Mouse (Mus musculus) limb, embryonic 13.5 days (tissue): ENCODE measurements around the gene Pgf. TPM values are rescaled to one million over a fixed set of nuclear protein-coding genes. Genes with fewer than 3 reads are reported as not detected.
"Not testable (repeated sequence)": the region's sequence is repeated elsewhere in the genome, so short reads cannot be mapped to it uniquely, and the experiment has no call there.

Experiments
- ATAC-seq: fragments of 200-750 bp; cut with Nextera tagmentation; 2 replicates; pipeline ENCODE4 v1.8.0; 2017; ENCODE audit warnings: low read depth, moderate number of reproducible peaks, moderate TSS enrichment; ENCODE audit not compliant: low FRiP score
- H3K27ac ChIP-seq: fragments of 300-500 bp; sonication (generic); 2 replicates; pipeline ENCODE4 v1.5.1; 2015; ENCODE audit warnings: inconsistent platforms, mild to moderate bottlenecking, moderate library complexity
- H3K27me3 ChIP-seq: fragments of 300-500 bp; sonication (generic); 2 replicates; pipeline ENCODE4 v1.6.1; 2015; ENCODE audit warnings: mild to moderate bottlenecking, inconsistent platforms
- H3K36me3 ChIP-seq: fragments of 300-500 bp; sonication (generic); 2 replicates; pipeline ENCODE4 v1.6.1; 2015; ENCODE audit warnings: inconsistent platforms, mild to moderate bottlenecking, moderate library complexity
- H3K4me1 ChIP-seq: fragments of 300-500 bp; sonication (generic); 2 replicates; pipeline ENCODE4 v1.6.1; 2015; ENCODE audit warnings: inconsistent platforms
- H3K4me2 ChIP-seq: fragments of 300-500 bp; sonication (generic); replicated peaks from 2 replicates; pipeline ENCODE4 v1.6.1; 2015; ENCODE audit warnings: inconsistent platforms, mild to moderate bottlenecking, moderate library complexity
- H3K4me3 ChIP-seq: fragments of 300-500 bp; sonication (generic); 2 replicates; pipeline ENCODE4 v1.5.1; 2015; ENCODE audit warnings: moderate library complexity, mild to moderate bottlenecking, inconsistent platforms
- H3K9ac ChIP-seq: fragments of 300-500 bp; sonication (generic); 2 replicates; pipeline ENCODE4 v1.6.1; 2015; ENCODE audit warnings: mild to moderate bottlenecking, inconsistent platforms
- H3K9me3 ChIP-seq: fragments of 300-500 bp; sonication (generic); 2 replicates; pipeline ENCODE4 v1.6.1; 2016; ENCODE audit warnings: inconsistent platforms
- WGBS: fragments of 180-500 bp; shearing (Covaris S2); methylation state at CpG from one replicate; pipeline ENCODE4 v1.1.7; 2015; 5-methylcytosine and 5-hydroxymethylcytosine counted together
- polyA plus RNA-seq: library from polyadenylated mRNA; unstranded; fragments of >200 nt; fragmentation: Nextera tagmentation; extraction: Ambion mirVana; gene quantifications from 2 replicates; pipeline ENCODE4 v1.2.1, GENCODE M21; 2015

The Pgf gene
- polyA plus RNA-seq, 1 experiment from 2014 or later = 19.5 TPM

DNA sequence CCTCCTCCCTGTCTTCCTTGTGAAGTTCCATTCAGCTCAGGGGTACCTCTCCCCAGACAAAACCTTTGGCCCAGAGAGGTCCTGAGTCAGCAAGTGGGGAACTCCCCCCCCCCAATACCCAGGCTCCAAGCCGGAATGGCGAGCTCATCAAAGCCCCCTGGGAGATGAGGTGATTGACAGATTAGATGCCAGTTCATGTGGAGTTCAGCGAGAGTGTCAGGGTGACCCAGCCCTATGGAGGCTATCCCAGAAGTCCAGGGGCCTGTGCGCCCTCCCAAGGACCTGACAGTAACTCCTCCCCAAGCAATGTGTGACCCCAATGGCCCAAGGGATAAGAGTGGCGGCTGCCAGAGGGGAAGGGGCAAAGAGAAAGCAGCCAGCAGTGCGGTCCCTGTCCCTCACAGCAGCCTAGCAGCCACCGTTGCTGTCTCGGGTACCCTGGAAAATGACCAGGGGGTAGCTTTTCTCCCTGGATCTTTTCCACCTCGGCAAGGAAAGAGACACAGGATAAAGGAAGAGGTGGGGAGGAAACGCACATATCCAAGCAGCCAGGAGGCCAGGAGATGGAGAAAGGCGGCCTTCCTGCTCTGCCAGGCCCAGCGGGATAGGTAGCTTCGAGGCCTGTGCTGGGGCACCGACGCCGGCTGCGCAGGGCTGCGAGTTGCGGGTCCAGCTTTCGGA lies 27.1 kb downstream of the Pgf start:
- Histone ChIP-seq H3K4me2 (peak overlapping the region; percentile 53), H3K4me3 (peak overlapping the region; percentile 22; the same call in 1 of the 2 replicates), H3K27ac (no peak overlapping the region), H3K36me3 (no peaks in the 10 kb centered on the region), H3K9ac (0 out of 2 replicates have a peak overlapping the region, but pooled peaks have one; percentile 39), H3K27me3 (peaks cover 38% of the 10 kb centered on the region), H3K4me1 (peaks cover 20% of the 10 kb centered on the region), H3K9me3 (no peaks in the 10 kb centered on the region)
- ATAC-seq = no peak
- WGBS = 11% methylated on average over 20 of the region's 20 CpGs

DNA sequence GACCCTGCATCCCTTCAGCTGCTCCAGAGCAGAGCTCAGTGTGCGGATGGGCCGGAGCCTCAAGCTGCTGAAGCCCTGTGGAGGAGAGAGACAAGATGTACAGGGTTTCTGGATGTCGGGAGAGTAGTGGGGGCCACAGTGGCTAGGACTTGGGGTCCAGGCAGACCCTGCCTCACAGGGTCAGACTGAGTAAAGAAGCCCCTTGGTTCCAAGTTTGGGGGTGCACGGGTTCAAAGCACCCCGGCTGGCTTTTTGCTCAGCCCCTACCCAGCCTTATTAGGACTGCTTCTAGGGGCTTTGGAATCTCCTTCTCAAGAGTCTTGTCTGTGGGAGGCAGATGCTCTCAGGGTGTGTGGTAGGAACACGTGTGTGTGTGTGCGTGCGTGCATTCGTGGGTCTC lies 30.7 kb downstream of the Pgf start:
- Histone ChIP-seq H3K9ac (no peak overlapping the region), H3K4me2 (no peak overlapping the region), H3K36me3 (no peaks in the 10 kb centered on the region), H3K9me3 (no peaks in the 10 kb centered on the region), H3K4me1 (peaks cover 20% of the 10 kb centered on the region), H3K27ac (no peak overlapping the region), H3K4me3 (no peak overlapping the region), H3K27me3 (peaks cover 32% of the 10 kb centered on the region)
- WGBS = 81% methylated on average over 9 of the region's 9 CpGs
- ATAC-seq = no peak

DNA sequence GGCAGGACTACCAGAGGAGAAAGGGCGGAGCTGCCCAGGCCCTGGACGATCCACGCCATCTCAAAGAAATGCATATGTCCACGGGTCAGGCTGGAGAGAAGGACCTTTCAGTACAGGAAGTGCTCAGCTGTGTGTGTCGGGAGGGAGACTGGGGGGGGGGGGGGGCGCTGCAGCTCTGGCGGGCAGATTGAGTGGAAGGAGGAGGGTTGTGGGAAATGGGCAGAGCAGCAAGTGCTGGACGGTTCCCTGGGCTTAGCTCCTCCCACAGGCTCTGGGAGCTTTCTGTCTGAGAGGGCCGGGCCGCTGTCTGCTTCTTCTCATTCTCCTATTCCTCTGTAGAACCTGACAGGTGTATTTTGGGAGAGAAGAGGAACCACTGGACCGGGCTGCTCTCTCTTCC lies 31.2 kb downstream of the Pgf start:
- Histone ChIP-seq H3K4me1 (peaks cover 20% of the 10 kb centered on the region), H3K9me3 (no peaks in the 10 kb centered on the region), H3K36me3 (no peaks in the 10 kb centered on the region), H3K27me3 (peaks cover 27% of the 10 kb centered on the region), H3K9ac (no peak overlapping the region), H3K27ac (no peak overlapping the region; the same call in 1 of the 2 replicates), H3K4me2 (no peak overlapping the region), H3K4me3 (no peak overlapping the region)
- no peak for ATAC-seq
- 28% methylated on average over 10 of the region's 11 CpGs for WGBS

DNA sequence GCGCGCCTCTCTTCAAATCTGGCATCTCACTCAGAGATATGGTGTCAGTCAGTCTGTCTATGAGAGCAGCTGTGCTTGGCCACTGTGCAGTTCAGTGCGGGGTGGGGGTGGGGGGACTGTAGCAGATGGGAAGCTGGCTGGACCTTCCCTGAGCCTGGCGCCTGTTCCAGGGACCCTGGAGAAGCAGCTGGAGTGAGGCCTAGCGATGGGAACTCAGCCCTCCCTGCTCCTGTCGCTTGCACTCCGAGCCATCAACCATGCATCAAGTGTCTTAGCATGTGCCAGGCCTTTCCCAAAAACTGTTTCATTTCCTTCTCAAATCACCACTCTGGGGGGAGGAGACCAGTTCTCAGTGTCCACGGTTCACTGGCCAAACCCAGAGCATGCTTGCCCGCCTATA lies 32.0 kb downstream of the Pgf start:
- Histone ChIP-seq H3K4me2 (no peak overlapping the region), H3K9me3 (no peaks in the 10 kb centered on the region), H3K27me3 (peaks cover 23% of the 10 kb centered on the region), H3K4me3 (no peak overlapping the region), H3K4me1 (peaks cover 14% of the 10 kb centered on the region), H3K9ac (peak overlapping the region; percentile 48; the same call in 1 of the 2 replicates), H3K27ac (peak overlapping the region; percentile 23; the same call in 1 of the 2 replicates), H3K36me3 (no peaks in the 10 kb centered on the region)
- WGBS = 62% methylated on average over 9 of the region's 9 CpGs
- ATAC-seq = peak; percentile 60; the same call in 1 of the 2 replicates

DNA sequence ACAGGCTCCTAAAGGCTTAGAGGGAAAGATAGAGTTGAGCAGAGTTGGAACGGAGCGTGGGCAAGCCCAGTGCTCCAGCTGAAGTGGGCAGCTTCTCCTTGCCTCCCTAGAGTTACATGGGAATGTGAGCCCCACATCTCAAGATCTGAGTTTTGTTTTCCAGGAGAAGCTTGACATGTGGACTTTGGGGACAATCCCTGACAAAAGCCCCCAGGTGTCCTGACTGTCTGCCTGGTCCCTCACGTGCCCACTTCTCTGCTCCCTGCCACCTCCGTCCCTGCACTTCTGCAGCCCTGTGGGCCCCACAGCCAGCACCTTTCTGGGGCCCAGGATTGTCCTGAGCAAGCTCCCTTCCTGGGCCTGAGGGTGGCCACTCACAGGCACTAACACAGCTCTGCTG lies 32.8 kb downstream of the Pgf start:
- no peak overlapping the region for H3K9ac ChIP-seq
- 88% methylated on average over 4 of the region's 4 CpGs for WGBS
- no peak for ATAC-seq
- H3K4me1 ChIP-seq = peaks cover 14% of the 10 kb centered on the region
- H3K4me3 ChIP-seq = no peak overlapping the region
- H3K9me3 ChIP-seq = no peaks in the 10 kb centered on the region
- H3K27ac ChIP-seq = no peak overlapping the region; the same call in 1 of the 2 replicates
- H3K36me3 ChIP-seq = no peaks in the 10 kb centered on the region
- H3K27me3 ChIP-seq = peaks cover 22% of the 10 kb centered on the region
- no peak overlapping the region for H3K4me2 ChIP-seq

DNA sequence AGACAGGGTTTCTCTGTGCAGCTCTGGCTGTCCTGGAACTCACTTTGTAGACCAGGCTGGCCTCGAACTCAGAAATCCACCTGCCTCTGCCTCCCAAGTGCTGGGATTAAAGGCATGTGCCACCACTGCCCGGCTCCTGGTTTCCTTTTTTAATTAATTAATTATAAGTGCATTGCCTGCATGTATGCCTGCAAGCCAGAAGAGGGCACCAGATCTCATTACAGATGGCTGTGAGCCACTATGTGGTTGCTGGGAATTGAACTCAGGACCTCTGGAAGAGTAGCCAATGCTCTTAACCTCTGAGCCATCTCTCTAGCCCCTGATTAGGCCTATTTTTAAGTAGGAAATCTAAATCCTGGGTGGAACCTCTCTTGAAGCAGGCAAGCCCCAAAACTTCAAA lies 33.3 kb downstream of the Pgf start:
- H3K4me3 ChIP-seq, H3K9me3 ChIP-seq, ATAC-seq, H3K4me2 ChIP-seq, H3K9ac ChIP-seq, H3K27ac ChIP-seq, H3K36me3 ChIP-seq: not testable (repeated sequence)
- Histone ChIP-seq H3K4me1 (peaks cover 14% of the 10 kb centered on the region), H3K27me3 (peaks cover 19% of the 10 kb centered on the region)
- WGBS = 59% methylated on average over 2 of the region's 2 CpGs

DNA sequence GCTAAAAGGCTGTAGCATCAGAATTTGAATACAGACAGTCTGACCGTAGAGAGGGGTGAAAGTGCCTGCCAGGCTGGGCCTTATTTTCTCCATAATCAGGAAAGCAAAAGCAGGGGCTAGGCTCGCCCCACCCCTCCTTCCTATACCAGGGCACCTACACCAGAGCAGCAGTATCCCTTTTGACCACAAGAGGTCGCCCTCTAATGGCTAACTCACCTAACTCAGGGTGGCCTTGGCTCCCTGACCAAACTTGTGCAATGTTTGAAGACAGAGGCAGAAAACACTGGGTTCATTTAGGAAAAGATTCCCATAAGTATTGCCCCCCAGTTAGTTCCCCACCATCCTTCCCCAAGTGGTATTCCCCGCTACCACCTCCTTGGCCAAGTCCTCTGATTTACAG lies 34.8 kb downstream of the Pgf start:
- H3K4me3 ChIP-seq = no peak overlapping the region
- H3K27ac ChIP-seq = 0 out of 2 replicates have a peak overlapping the region, but pooled peaks have one; percentile 22
- H3K27me3 ChIP-seq = peaks cover 17% of the 10 kb centered on the region
- H3K4me2 ChIP-seq = no peak overlapping the region
- peaks cover 14% of the 10 kb centered on the region for H3K4me1 ChIP-seq
- H3K9ac ChIP-seq = no peak overlapping the region
- 16% methylated on average over 4 of the region's 4 CpGs for WGBS
- no peaks in the 10 kb centered on the region for H3K9me3 ChIP-seq
- peak; percentile 66 for ATAC-seq
- no peaks in the 10 kb centered on the region for H3K36me3 ChIP-seq

DNA sequence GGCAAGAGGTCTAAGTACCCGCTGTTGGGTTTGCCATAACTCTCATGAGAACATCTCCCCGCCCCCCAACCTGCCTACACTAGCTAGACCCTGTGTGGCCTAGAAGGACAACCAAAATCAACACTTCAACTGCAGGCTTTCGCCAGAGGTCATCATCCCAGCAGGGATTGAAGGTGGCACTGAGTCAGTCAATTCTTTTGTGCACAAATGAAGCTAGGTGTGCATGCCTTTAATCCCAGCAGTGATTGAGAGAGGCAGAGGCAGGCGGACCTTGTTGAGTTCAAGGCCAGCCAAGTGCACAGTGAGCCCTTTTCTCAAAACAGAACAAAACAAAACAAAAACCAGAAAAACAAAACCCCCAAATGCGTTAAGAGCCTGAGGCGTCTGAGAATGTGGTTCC lies 36.5 kb downstream of the Pgf start:
- Histone ChIP-seq H3K36me3 (no peaks in the 10 kb centered on the region), H3K4me1 (peaks cover 7% of the 10 kb centered on the region), H3K4me3 (no peak overlapping the region), H3K9ac (no peak overlapping the region), H3K4me2 (no peak overlapping the region), H3K27ac (no peak overlapping the region), H3K9me3 (no peaks in the 10 kb centered on the region), H3K27me3 (peaks cover 17% of the 10 kb centered on the region)
- 78% methylated on average over 6 of the region's 6 CpGs for WGBS
- ATAC-seq = no peak

DNA sequence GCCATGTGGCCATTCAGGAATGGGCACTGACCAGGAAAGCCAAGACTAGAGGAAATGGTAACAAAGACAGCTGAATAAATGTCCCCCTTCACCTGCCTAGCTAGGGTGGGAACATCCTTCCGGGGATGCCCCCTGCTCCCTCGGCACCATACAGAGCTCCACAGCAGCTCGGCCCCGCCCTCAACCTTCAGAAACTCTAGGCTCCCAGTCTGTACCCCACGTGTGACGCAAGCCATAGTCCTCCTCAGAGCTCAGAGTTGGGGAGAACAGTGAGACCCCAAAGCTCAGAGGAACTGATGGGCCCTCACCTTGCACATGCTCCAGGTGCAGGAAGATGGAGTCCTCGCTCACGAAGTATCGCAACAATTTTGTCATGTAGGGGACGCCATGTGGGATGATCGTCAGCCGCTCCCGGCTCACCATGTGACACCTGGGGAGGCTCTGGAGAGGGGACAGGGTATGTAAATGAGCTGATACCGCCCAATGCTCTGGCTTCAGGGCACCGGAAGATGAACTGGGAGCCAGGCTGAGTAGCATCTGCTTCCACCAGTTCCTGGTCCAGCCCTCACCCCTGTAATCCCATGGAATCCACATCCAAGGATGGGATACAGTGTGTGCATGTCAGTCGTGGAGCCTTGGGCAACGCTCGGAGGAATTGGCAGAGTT lies 37.4 kb downstream of the Pgf start:
- H3K4me3 ChIP-seq = no peak overlapping the region
- no peaks in the 10 kb centered on the region for H3K9me3 ChIP-seq
- H3K4me2 ChIP-seq = 0 out of 2 replicates have a peak overlapping the region, but pooled peaks have one; percentile 14
- no peak overlapping the region for H3K27ac ChIP-seq
- H3K4me1 ChIP-seq = no peaks in the 10 kb centered on the region
- no peak overlapping the region for H3K9ac ChIP-seq
- WGBS = 42% methylated on average over 18 of the region's 18 CpGs
- no peak for ATAC-seq
- peaks cover 6% of the 10 kb centered on the region for H3K36me3 ChIP-seq
- H3K27me3 ChIP-seq = peaks cover 17% of the 10 kb centered on the region

DNA sequence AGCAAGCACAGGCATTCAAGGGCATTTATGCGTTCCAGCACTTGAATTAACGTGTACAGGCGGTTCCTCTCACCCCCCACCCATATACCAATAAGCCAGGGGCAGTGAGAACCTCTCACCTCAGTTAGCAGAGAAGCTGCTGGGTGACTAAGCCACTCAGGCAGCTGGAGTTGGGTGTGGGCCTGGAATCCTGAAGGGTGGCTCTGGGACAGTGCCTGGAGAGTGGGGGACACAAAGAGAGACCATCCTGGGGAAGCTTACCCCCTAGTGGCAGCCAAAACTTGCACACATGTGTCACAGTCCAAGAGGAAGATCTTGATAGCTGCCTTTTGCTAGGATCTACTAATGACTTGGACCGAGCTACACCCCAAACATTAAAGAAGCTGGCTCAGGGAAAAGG lies 41.0 kb downstream of the Pgf start:
- H3K27ac ChIP-seq = no peak overlapping the region
- 88% methylated on average over 4 of the region's 4 CpGs for WGBS
- no peak overlapping the region for H3K4me2 ChIP-seq
- no peak for ATAC-seq
- peaks cover 17% of the 10 kb centered on the region for H3K27me3 ChIP-seq
- no peak overlapping the region for H3K4me3 ChIP-seq
- peaks cover 37% of the 10 kb centered on the region for H3K36me3 ChIP-seq
- no peaks in the 10 kb centered on the region for H3K4me1 ChIP-seq
- no peak overlapping the region for H3K9ac ChIP-seq
- no peaks in the 10 kb centered on the region for H3K9me3 ChIP-seq

DNA sequence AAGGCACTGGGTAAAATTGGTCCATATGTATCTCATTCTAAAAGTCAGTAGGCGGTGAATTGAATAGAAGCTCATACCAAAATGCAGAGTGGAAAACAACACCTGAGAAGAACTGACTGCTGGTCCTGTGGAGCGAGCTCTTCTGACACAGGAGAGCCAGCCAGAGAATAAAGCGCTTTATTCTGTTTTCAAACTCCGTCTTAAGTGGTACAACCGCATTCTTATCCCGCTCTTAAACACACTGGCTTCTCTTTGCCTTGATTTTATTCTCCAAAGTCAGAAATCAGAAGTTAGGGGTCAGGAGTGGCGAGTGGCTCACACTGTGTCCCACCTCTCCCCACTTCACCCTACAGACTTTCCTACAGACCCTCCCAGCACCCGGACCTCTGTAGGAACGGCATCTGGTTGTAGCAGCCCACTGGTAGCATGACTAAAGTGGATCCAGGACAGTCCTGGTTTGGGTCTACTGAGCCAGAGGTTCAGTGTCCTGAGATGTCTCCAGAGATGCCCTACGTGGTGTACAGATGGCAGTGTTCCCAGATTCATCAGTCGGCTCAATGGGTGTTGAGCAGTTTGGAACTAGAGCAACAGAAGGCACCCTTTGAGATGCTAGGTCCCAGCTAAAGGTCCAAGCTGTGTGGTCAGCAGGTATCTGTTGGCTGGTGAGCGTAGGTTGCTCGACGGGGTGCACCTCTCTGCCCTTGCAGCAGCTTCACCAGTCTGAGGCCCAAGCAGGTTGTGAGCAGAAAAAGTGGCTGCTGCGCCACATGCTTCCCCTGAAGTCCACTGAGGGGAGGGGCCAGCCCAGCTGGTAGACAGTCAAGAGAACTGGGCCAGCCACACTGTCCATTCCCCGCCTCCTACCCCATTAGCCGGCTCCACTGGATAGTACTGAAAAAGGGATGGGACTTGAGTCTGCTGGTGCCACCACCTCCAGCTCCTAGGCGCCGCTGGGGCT lies 41.8 kb downstream of the Pgf start:
- H3K9me3 ChIP-seq = no peaks in the 10 kb centered on the region
- H3K4me2 ChIP-seq = no peak overlapping the region
- H3K9ac ChIP-seq = no peak overlapping the region
- H3K36me3 ChIP-seq = peaks cover 44% of the 10 kb centered on the region
- no peak overlapping the region for H3K4me3 ChIP-seq
- no peaks in the 10 kb centered on the region for H3K4me1 ChIP-seq
- 76% methylated on average over 19 of the region's 19 CpGs for WGBS
- peak; percentile 29; the same call in 1 of the 2 replicates for ATAC-seq
- peaks cover 16% of the 10 kb centered on the region for H3K27me3 ChIP-seq
- no peak overlapping the region; the same call in 1 of the 2 replicates for H3K27ac ChIP-seq
